Mouse (Mus musculus) stomach, embryonic 15.5 days (tissue): ENCODE results near the gene Dazap1. TPM values are rescaled to one million over a fixed set of nuclear protein-coding genes. Genes with fewer than 3 reads are reported as not detected.

Experiments used
- ATAC-seq: fragments of 200-750 bp; cut with Nextera tagmentation; 2 replicates; pipeline ENCODE4 v1.8.0; 2017; ENCODE audit warnings: low read depth, moderate number of reproducible peaks, moderate TSS enrichment; ENCODE audit not compliant: insufficient read depth, low FRiP score
- H3K27ac ChIP-seq: fragments of 300-500 bp; sonication (generic); 2 replicates; pipeline ENCODE4 v1.5.1; 2015; ENCODE audit warnings: mild to moderate bottlenecking, inconsistent platforms
- H3K27me3 ChIP-seq: fragments of 300-500 bp; sonication (generic); replicated peaks from 2 replicates; pipeline ENCODE4 v1.6.1; 2015; ENCODE audit warnings: inconsistent platforms
- H3K36me3 ChIP-seq: fragments of 300-500 bp; sonication (generic); 2 replicates; pipeline ENCODE4 v1.6.1; 2015; ENCODE audit warnings: inconsistent platforms
- H3K4me1 ChIP-seq: fragments of 300-500 bp; sonication (generic); 2 replicates; pipeline ENCODE4 v1.6.1; 2015; ENCODE audit warnings: inconsistent platforms
- H3K4me2 ChIP-seq: fragments of 300-500 bp; sonication (generic); 2 replicates; pipeline ENCODE4 v1.6.1; 2015; ENCODE audit warnings: mild to moderate bottlenecking, inconsistent platforms
- H3K4me3 ChIP-seq: fragments of 300-500 bp; sonication (generic); replicated peaks from 2 replicates; pipeline ENCODE4 v1.5.1; 2015; ENCODE audit warnings: inconsistent platforms
- H3K9ac ChIP-seq: fragments of 300-500 bp; sonication (generic); 2 replicates; pipeline ENCODE4 v1.6.1; 2015; ENCODE audit warnings: inconsistent platforms
- H3K9me3 ChIP-seq: fragments of 300-500 bp; sonication (generic); 2 replicates; pipeline ENCODE4 v1.6.1; 2016; ENCODE audit warnings: inconsistent platforms
- WGBS: fragments of 180-500 bp; shearing (Covaris S2); methylation state at CpG from one replicate; pipeline ENCODE4 v1.1.7; 2015; 5-methylcytosine and 5-hydroxymethylcytosine counted together
- microRNA-seq: library from miRNA; unstranded; fragments of <30 nt; microRNA quantifications from one replicate; pipeline ENCODE4, GENCODE M21; 2016
- polyA plus RNA-seq: library from polyadenylated mRNA; unstranded; fragments of >200 nt; fragmentation: Nextera tagmentation; extraction: Ambion mirVana; gene quantifications from 2 replicates; pipeline ENCODE4 v1.2.1, GENCODE M21; 2015

The Dazap1 gene
- polyA plus RNA-seq, 1 experiment from 2014 or later: 62.4 TPM

- peaks cover 30% of the 10 kb centered on the region for H3K4me1 ChIP-seq
- no peaks in the 10 kb centered on the region for H3K9me3 ChIP-seq
- H3K9ac ChIP-seq: no peak overlapping the region
- H3K27ac ChIP-seq: peak overlapping the region; percentile 16; the same call in 1 of the 2 replicates
- 0 out of 2 replicates have a peak overlapping the region, but pooled peaks have one; percentile 13 for H3K4me2 ChIP-seq
- H3K36me3 ChIP-seq: peaks cover 6% of the 10 kb centered on the region; the same call in 1 of the 2 replicates
- 78% methylated on average over 5 of the region's 5 CpGs for WGBS
- no peaks in the 10 kb centered on the region for H3K27me3 ChIP-seq
- no peak overlapping the region for H3K4me3 ChIP-seq
- no peak for ATAC-seq
These were observed 71.3 kb downstream of the Dazap1 start for GRCm38 (mm10) chr10:80332525-80332989.

- Histone ChIP-seq H3K4me1 (peaks cover 17% of the 10 kb centered on the region; the same call in 1 of the 2 replicates), H3K9me3 (no peaks in the 10 kb centered on the region), H3K36me3 (peaks cover 6% of the 10 kb centered on the region; the same call in 1 of the 2 replicates), H3K9ac (no peak overlapping the region), H3K27me3 (peaks cover 11% of the 10 kb centered on the region), H3K4me3 (no peak overlapping the region), H3K4me2 (no peak overlapping the region), H3K27ac (no peak overlapping the region)
- 83% methylated on average over 12 of the region's 12 CpGs for WGBS
- no peak for ATAC-seq
These were observed 75.0 kb downstream of the Dazap1 start for GRCm38 (mm10) chr10:80336263-80336662.

Small RNAs within 50 kb of the gene (microRNA-seq; reads per million reads assigned to microRNA genes)
- gene Mir6911: 1.7 reads per million

Other genes with a start within 250 kb of the Dazap1 start
- 9.1 and 10.0 TPM in 2 replicates for gene Arhgap45, start 244.8 kb upstream of the Dazap1 start, polyA plus RNA-seq
- gene Polr2e, start 221.7 kb upstream of the Dazap1 start, polyA plus RNA-seq: 188 and 199 TPM in 2 replicates
- 500 and 567 TPM in 2 replicates for gene Gpx4, start 214.3 kb upstream of the Dazap1 start, polyA plus RNA-seq
- 14.8 and 15.9 TPM in 2 replicates for gene Sbno2, start 155.9 kb upstream of the Dazap1 start, polyA plus RNA-seq
- gene Stk11, start 145.7 kb upstream of the Dazap1 start, polyA plus RNA-seq: 16.9 and 19.2 TPM in 2 replicates
- 544 and 602 TPM in 2 replicates for gene Atp5d, start 122.9 kb upstream of the Dazap1 start, polyA plus RNA-seq
- gene Cbarp, start 120.7 kb upstream of the Dazap1 start, polyA plus RNA-seq: 5.1 and 6.7 TPM in 2 replicates
- gene Midn, start 113.2 kb upstream of the Dazap1 start, polyA plus RNA-seq: 16.0 and 19.8 TPM in 2 replicates
- 90.3 and 103 TPM in 2 replicates for gene Cirbp, start 95.5 kb upstream of the Dazap1 start, polyA plus RNA-seq
- 17.5 and 19.7 TPM in 2 replicates for gene 1600002K03Rik, start 88.5 kb upstream of the Dazap1 start, polyA plus RNA-seq
- gene Efna2, start 82.0 kb upstream of the Dazap1 start, polyA plus RNA-seq: 15.7 TPM in 2 replicates
- 58.6 and 66.5 TPM in 2 replicates for gene Mum1, start 35.1 kb upstream of the Dazap1 start, polyA plus RNA-seq
- 326 and 364 TPM in 2 replicates for gene Ndufs7, start 12.4 kb upstream of the Dazap1 start, polyA plus RNA-seq
- gene Gamt, start 474 bp upstream of the Dazap1 start, polyA plus RNA-seq: 111 and 148 TPM in 2 replicates
- gene Rps15, start 31.0 kb downstream of the Dazap1 start, polyA plus RNA-seq: 904 and 948 TPM in 2 replicates
- 5.0 and 5.2 TPM in 2 replicates for gene Apc2, start 34.5 kb downstream of the Dazap1 start, polyA plus RNA-seq
- 40.5 and 46.4 TPM in 2 replicates for gene 2310011J03Rik, start 59.1 kb downstream of the Dazap1 start, polyA plus RNA-seq
- gene Pcsk4, start 68.0 kb downstream of the Dazap1 start, polyA plus RNA-seq: 4.8 and 5.4 TPM in 2 replicates
- 44.5 and 51.2 TPM in 2 replicates for gene Reep6, start 68.5 kb downstream of the Dazap1 start, polyA plus RNA-seq
- gene Adamtsl5, start 86.9 kb downstream of the Dazap1 start, polyA plus RNA-seq: 13.7 and 17.0 TPM in 2 replicates
- gene Plk5, start 95.0 kb downstream of the Dazap1 start, polyA plus RNA-seq: 0.30 and 0.67 TPM in 2 replicates
- 7.8 and 8.7 TPM in 2 replicates for gene Mex3d, start 126.2 kb downstream of the Dazap1 start, polyA plus RNA-seq
- 204 and 216 TPM in 2 replicates for gene Mbd3, start 138.1 kb downstream of the Dazap1 start, polyA plus RNA-seq
- gene Uqcr11, start 145.3 kb downstream of the Dazap1 start, polyA plus RNA-seq: 724 and 753 TPM in 2 replicates
- 88.9 and 100 TPM in 2 replicates for gene Tcf3, start 172.2 kb downstream of the Dazap1 start, polyA plus RNA-seq
- 0.18 and 0.21 TPM in 2 replicates for gene Onecut3, start 233.3 kb downstream of the Dazap1 start, polyA plus RNA-seq